Mouse (Mus musculus) urinary bladder, postnatal 4 days (tissue): ENCODE measurements around the gene Gm49393.
"Not testable (repeated sequence)": the region's sequence is repeated elsewhere in the genome, so short reads cannot be mapped to it uniquely, and the experiment has no call there.

Source experiments
- DNase-seq, 2 experiments: peaks; one replicate each; pipeline ENCODE4 v3.0.0; 2021 to 2022; ENCODE audit warnings: low spot score in 2 of 2

The Gm49393 gene

DNA sequence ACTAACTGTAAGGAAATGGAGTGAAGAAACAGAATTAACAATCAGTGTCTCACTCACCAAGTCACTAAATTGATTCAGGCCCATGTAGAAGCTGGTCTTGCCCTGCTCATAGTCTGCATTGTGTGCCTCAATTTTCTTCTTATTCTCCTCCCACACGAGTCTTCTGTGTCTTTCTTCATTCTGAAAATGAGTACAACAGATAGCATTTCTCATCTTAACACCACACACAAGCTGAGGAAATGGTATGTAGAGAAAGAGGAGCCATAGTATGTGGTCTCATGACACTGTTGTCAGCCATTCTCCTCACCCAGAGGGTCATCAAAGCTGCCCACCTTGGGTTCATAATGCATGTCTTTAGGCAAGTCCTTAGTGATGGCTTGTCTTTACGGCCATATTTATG is at the start of gene Gm49393:
Gm49393 (minus strand) TSS at position 101 of the 400 bp plus-strand sequence.
- not testable (repeated sequence) for DNase-seq

DNA sequence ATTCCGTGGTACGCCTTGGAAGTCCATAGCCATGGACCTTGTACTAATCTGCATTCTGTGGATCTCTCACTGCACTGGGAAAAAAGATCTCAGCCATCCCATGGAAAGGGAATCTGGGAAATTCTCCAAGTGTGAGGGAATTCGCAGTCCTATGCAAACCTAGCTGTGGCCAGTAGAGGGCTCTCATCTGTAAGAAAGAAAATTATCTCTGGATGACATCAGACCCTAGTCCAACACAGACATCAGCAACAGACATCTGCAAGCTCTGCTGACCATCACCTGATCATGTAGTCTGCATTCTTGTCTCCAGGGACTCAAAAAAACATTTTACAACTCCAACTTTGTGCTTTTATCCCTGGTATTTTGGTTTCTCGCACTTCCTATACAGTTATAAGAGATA is 36.9 kb upstream of the Gm49393 start:
- not testable (repeated sequence) for DNase-seq

DNA sequence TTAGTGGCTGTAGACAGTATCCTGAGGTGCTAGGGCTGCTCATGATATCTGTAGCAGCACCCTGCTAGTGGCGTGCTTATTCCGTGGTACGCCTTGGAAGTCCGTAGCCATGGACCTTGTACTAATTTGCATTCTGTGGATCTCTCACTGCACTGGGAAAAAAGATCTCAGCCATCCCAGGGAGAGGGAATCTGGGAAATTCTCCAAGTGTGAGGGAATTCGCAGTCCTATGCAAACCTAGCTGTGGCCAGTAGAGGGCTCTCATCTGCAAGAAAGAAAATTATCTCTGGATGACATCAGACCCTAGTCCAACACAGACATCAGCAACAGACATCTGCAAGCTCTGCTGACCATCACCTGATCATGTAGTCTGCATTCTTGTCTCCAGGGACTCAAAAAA is 28.6 kb upstream of the Gm49393 start:
- DNase-seq, result not testable (repeated sequence)

DNA sequence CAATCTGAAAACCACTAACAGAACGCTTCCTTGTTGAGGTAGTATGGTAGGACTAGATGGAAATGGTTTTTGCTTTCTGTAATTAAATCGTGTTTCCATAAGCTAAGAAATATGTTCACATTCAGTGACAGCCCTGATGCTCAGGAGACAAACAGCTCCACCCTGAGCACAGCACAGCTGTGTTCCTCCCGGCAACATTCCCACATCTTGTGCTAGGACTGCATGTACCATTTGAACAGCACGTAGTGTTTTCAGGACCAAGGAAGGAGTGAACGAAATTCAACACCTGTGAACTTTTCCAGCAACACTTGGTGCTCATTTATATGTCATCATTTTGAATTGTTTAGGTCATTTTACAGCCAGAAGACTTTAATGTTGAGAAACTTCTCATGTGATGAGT is 26.3 kb upstream of the Gm49393 start:
- no peak for DNase-seq

DNA sequence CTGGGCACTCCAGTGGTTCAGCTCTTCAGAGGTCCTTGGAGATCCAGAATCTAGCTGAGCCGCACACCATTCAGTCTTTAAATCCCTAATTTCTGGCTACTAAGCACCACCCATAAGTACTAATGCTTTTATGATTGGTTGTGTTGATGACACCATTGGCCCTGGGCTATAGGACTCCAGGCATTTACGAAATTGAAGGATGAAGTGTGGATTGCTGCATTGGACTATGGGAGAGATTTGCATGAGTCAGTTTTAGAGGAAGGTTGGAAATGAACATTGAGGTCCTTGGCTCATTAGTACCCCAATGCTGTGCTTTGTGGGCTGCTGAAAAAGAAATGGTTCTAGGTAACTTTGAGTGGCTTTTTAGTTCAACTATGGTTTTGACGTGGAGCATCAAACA is 6.5 kb upstream of the Gm49393 start, which contains the start of gene Tpbpa:
Tpbpa (minus strand) TSS at position 101 of the 400 bp plus-strand sequence.
- not testable (repeated sequence) for DNase-seq

DNA sequence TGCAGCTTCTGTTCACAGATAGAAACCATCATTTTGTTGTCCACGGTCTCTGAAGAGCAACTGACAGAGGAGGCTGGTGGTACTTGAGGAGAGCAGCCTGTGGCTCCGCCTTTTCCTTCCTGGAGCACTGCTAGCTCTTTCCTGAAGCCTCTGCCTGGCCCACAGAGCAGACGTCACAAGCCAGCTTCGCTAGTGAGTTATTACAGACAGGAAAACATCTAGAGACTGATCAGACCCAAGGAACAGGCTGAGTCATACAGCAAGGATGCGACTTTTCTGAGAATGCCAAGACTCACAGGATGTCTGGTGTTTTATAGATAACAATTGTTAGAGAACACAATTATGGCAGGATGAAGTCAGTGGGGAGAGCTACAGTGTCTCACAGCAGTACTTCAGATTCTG is 1.1 kb upstream of the Gm49393 start, which contains the start of the genes Gm49391 and Ctla2a:
Gm49391 (minus strand) TSS at position 72 of the 402 bp plus-strand sequence.
Ctla2a (minus strand) TSS at position 126 of the 402 bp plus-strand sequence.
- no peak for DNase-seq

DNA sequence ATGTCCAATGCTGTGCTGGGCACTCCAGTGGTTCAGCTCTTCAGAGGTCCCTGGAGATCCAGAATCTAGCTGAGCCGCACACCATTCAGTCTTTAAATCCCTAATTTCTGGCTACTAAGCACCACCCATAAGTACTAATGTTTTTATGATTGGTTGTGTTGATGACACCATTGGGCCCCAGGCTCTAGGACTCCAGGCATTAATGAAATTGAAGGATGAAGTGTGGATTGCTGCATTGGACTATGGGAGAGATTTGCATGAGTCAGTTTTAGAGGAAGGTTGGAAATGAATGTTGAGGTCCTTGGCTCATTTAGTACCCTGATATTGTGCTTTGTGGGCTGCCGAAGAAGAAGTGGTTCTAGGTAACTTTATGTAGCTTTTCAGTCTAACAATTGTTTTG is 30.6 kb downstream of the Gm49393 start, which contains the start of gene Tpbpb:
Tpbpb (minus strand) TSS at position 101 of the 400 bp plus-strand sequence.
- not testable (repeated sequence) for DNase-seq

DNA sequence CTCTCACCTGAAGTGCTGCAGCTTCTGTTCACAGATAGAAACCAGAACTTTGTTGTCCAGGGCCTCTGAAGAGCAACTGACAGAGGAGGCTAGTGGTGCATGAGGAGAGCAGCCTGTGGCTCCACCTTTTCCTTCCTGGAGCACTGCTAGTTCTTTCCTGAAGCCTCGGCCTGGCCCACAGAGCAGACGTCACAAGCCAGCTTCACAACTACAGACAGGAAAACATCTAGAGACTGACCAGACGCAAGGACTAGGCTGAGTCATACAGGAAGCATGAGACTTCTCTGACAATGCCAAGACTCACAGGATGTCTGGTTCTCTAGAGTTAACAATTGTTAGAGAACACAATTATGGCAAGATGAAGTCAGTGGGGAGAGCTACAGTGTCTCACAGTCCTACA is 38.1 kb downstream of the Gm49393 start, which contains the start of gene Ctla2b:
Ctla2b (minus strand) TSS at position 120 of the 400 bp plus-strand sequence.
- no peak for DNase-seq

DNA sequence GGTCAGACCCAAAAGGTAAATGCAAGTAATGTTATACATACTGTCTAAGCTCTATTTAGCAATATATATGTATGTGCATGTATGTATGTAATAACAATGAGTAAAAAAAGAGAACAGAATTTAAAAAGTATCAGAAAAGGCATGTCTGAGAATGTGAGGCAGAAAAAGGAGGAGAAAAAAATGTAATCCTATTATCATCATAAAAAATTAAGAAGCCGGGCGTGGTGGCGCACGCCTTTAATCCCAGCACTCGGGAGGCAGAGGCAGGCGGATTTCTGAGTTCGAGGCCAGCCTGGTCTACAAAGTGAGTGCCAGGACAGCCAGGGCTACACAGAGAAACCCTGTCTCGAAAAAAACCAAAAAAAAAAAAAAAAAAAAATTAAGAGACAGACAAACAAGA is 38.6 kb downstream of the Gm49393 start, which contains the start of gene Gm49392:
Gm49392 (minus strand) TSS at position 101 of the 400 bp plus-strand sequence.
- DNase-seq, result not testable (repeated sequence)

DNA sequence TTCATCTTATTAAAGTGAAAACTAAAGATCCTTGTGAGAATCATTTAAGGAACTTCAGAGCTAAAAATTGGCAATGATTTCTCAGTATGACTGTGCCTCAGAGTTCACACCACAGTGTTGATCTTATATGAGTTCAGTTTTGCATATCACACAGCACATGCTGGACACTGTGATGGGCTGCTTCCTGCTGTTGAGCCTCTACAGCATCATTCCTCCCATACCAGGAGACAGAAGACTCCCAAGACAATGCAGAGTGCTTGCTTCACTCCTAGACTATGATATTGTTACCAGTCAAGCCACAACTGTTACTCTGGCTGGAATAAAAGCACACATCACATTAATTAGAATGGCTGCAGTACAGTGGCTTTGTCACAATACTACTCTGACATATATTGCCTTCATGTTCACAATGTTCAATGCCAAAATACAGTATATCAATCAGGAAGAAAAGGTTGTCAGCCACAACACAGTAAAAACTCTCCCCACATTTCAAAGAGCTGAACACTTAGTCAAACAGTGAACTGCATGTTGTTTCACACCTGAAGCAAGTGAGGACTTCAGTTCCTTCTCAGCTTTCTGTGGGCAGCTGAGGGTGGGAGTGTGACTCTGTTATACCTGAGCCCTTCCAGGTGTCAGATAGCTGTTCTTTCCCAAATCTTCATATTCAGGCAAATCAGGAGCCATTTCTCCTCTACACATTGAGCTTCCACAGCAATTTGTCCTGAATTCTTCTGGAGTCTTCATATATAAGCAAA is 39.8 kb downstream of the Gm49393 start:
- no peak for DNase-seq

DNA sequence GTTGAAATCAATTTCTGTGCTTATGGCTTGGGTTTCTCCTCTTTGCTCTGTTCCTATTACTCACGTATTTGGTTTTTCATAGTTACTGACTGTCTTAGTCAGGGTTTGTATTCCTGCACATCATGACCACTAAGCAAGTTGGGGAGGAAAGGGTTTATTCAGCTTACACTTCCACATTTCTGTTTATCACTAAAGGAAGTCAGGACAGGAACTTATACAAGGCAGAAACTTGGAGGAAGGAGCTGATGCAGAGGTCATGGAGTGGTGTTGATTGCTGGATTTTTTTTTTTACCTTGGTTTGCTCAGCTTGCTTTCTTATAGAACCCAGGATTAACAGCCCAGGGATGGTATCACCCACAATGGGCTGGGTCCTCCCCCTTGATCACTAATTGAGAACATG is 43.1 kb downstream of the Gm49393 start:
- no peak for DNase-seq

DNA sequence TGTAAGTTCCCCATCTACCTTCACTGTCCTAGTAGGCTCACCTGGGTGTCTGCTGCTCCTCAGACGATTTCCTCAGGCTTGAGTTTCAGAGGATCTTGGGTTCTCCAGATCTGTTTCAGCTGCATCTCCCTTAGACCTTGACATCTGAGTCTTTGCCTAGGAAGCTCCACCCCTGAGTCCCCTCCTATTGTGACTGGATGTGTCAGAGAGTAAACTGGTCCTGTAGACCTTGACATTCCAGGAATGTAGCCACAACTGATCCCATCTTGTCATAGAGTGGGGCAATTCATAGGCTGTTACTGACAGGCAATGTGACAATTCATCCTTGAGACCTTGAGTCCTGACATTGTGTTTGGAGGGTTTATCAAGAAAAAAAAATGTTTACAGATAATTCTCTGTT is 71.1 kb downstream of the Gm49393 start, which contains the start of gene 4930486L24Rik:
4930486L24Rik (minus strand) TSS at position 195 of the 400 bp plus-strand sequence.
- no peak for DNase-seq

DNA sequence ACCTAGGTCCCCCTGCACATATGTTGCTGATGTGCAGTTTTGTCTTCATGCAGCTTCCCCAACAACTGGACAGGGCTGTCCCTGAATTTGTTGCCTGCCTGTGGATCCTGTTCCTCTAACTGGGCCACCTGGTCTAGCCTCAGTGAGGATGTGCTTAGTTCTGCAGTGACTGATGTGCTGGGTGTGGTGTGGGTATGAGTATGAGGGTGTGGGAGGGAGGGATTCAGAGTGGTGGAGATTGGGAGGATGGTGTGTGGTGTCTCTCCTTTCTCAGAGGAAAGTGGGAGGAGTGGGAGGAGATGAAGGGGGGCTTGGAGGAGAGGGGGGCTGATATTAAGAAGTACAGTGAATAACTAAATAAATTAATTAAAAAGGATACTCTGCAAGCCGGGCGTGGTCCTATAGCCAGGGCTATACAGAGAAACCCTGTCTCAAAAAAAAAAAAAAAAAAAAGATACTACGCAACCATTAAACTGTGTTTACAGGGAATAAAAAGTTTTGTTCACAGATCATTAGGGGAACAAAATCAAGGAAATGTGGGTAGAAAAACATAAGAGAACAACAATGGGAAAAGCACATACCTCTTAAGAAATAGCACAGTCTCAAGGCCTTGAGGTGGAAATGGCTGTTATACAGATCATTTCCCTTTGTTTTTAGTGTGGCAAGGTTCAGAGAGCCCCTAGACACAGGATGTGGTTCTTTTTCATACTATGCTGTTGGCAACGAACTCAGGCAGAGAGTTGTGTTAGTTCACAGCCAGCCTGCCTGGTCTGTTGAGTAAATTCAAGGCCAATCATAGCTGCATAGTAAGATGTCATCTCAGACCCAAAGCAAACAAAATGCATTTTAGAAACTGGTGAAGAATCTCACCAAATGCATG is 86.9 kb downstream of the Gm49393 start:
- DNase-seq, result no peak

DNA sequence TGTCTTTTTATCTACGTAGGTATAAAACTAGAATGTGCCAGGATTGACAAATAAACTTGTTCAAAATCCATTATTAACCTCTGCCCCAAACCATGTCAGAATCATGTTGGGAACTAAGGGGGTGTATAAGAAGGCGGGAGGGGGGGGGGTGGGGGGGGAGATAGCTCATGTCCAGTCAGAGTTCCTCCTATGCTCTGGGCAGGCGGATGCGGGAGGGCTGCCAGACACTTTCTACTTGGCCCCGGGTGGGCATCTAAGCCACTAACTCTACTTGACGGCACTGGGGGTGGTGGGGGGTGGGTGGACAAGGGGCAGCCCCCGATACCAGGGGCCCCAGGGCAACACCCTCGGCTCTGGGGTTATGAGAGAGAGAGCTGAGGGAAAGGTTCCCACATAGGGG is 92.2 kb downstream of the Gm49393 start:
- DNase-seq, result no peak

DNA sequence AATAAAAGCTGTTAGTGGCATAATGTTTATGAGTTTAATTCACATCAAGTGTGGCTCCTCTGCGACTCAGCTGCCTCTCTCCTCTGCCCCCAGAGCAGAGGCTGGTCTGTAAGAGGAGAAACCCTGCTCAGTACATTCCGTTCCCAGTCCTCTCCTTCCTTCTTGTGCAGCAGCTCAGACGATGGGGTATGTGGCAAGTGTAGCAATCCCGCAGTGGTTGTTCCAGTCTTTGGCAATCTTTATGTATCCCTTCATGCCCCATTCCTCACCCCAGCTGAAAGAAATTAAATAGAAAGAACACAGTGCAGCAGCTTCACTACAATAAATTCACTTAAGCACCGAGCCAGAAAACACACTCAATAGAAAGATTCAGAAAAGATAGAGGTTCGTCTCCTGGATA is 92.7 kb downstream of the Gm49393 start:
- no peak for DNase-seq

DNA sequence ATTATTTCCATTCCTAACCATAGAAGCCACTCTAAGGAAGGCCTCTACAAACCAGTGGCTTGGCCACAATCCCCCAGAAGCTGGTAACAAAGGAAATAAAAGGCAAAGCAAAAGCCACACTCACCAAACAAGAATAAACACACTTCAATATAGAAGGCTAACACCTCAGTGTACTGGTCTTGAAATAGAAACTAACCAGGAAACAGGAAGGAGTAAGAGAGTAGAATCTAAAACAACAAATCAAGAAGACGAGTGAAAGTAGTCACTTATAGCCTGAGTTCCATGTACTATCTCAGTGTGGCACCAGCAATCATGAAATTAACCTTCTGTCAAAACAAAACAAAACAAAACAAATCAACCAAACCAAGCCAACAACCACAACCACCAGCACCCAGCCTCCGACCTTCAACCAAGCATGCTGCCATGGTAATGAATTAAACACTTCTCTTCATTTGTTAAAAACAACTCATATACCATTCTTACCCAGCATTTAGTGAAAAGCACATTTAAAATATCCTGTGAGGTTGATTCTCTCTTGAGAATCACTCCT is 96.0 kb downstream of the Gm49393 start:
- DNase-seq, result no peak

DNA sequence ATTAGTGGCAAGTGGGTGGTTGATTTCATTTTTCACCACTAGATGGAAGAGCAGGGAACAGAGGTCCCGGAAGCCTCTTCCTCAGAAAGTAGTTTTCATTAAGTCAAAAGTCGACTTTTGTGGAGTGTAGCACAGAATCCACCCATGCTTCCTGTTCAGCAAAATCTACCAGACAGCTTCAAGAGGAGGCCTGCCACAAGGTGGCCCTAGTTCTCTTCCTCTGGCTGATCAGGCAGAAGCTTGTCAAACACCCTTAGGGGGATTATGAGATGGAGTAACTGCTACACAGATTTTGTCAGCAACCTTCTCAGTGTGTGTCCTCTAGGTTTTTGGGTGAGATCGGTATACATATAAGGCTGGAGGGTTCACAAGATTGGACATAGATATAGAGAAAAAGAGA is 109.3 kb downstream of the Gm49393 start:
- DNase-seq, result no peak

DNA sequence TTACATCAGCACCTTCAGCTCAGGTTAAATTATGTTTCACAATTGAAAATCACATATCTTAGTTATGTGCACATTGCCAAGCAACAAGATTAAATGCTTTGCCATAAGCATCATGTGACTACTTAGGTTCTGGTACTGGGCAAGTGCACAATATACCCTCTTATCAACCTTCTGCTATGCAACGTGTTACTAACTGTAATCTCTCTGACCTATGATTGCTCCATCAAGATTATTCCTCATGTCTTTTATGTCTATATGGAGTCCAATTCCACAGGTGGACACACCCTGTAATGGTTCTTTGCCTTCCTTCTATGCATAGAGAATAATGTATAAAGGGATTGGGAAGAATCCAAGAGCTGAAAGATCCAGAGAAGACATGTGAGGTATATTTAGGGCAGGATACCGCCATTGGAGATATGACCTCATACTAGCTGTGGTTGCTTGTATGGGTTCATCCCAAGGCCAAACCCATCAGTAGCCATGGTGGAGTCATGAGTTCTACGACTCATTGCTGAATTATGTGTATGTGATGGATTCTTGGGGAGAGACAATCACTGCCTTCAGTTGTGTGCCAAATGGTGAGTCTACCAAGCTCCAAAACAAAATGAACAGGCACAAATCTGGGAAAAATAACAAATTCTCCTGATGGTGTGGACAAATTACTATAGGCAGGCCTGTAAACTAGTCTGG is 114.8 kb downstream of the Gm49393 start:
- DNase-seq, result no peak

DNA sequence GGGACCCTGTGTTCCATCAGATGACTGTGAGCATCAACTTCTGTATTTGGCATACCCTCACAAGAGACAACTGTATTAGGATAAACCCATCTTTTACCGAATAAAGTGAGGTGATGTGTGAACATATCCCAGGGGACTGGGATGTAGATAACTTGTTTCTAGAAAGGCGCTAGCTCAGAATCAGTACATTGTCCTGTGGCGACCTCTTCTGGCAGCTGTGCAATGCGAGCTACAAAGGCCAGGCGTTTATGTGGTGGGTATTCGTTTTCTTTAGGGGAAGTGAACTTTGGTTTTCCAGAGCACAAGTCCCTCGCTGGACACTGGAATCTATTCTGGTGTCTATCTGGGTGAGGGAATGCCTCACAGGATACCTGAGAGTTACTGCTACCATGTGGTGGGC is 115.9 kb downstream of the Gm49393 start:
- DNase-seq, result no peak

DNA sequence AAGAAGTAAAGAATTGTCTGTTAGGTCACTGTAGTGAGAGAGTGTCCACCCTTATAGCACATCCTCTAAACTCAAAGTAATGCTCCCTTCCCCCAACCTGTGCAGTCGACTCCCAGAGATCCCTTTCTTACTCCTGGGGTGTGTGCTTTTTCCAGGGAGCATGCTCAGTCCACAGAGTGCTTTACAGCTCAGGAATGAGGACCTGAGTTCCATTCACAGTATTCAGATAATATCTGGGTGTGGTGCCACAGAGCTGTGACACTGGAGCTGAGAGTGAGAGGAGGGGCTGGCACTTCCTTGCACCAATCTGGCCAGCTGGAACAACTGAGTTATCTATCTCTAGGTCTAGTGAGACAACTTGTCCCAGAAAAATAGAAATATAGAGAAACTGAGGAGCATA is 121.7 kb downstream of the Gm49393 start:
- no peak for DNase-seq

DNA sequence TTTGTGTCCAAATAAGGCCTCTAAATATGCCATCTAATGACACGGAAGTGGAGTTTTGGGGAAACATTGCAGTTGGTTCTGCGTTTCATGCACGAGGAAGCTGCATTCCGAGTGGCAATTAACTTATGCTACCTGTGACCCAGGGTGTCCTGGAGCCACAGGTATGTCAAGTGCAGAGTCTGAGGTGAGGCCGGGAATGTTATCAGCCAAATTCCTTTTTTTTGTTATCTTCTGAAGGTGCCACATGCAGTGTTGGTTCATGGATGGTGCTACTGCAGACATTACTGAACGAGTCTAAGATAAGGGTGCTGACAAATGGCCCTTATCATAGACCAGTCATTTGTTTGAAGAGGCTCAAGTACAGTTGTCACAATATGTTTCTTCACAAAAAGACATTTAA is 122.6 kb downstream of the Gm49393 start:
- no peak for DNase-seq
